Mouse (Mus musculus) neutrophil, adult 5-6 weeks (primary cell): ENCODE data around the gene RPS10-NUDT3. TPM values are rescaled to one million over a fixed set of nuclear protein-coding genes. Genes with fewer than 3 reads are reported as not detected.

Source experiments
- ATAC-seq: fragments of 151-379, 151-347 bp; 2 replicates; pipeline ENCODE4 v1.8.0; 2017; ENCODE audit warnings: mild to moderate bottlenecking, moderate TSS enrichment; ENCODE audit not compliant: insufficient number of reproducible peaks, poor library complexity, low FRiP score, severe bottlenecking; ENCODE audit errors: extremely low read depth
- total RNA-seq: library from RNA; stranded (forward); fragments of 200-1000 nt; gene quantifications from 2 replicates; pipeline ENCODE4 v1.2.3, GENCODE M21; 2017

Gene RPS10-NUDT3
- total RNA-seq: 39.0 TPM in 1 of 2 replicates, not detected in the other

DNA sequence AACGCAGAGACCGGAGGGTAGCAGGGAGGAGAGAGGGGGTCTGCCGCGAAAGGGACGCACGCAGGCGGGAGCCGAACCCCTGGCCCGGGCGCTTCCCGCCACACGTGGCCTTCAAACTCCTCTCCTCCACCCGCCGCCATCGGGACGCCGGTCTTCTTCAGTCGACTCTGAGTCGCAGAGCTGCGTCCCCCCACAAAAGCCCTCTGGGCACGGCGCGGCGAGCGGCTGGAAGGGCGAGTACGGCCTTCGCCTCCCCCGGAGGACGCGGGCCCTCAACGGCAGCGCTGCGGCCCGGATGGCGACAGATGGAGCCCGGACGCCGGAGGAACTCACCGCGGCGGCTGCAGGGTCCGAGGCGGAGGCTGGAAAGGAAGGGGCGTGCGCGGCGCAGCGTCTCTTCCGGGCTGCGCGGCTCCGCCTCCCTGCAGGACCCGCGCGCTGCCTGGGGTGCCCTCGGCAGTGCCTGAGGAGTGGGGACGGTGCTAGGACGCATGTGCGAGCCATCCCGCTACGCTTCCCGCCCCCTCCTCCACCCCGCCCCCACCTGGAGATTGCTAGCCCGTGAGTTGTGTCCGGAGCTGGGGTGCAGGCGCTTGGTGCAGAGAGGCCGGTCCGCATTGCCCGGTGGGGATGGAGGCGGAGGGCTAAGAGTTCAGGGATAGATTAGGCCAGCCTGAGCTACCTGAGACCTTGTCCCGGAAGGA is at the start of gene RPS10-NUDT3:
RPS10-NUDT3 (minus strand) TSS at position 352 of the 704 bp plus-strand sequence.
- ATAC-seq: peak; percentile 90

- ATAC-seq: no peak
These were observed 44.1 kb upstream of the RPS10-NUDT3 start for GRCm38 (mm10) chr17:27678924-27679813.

GRCm38 (mm10) chr17:27677756-27678155 is 42.7 kb upstream of the RPS10-NUDT3 start:
- ATAC-seq: no peak

GRCm38 (mm10) chr17:27676270-27676669 is 41.2 kb upstream of the RPS10-NUDT3 start:
- no peak for ATAC-seq

GRCm38 (mm10) chr17:27675453-27675852 is 40.4 kb upstream of the RPS10-NUDT3 start:
- ATAC-seq: no peak

GRCm38 (mm10) chr17:27673945-27674344 is 38.9 kb upstream of the RPS10-NUDT3 start:
- ATAC-seq: no peak

GRCm38 (mm10) chr17:27671720-27672119 is 36.7 kb upstream of the RPS10-NUDT3 start:
- ATAC-seq: no peak

DNA sequence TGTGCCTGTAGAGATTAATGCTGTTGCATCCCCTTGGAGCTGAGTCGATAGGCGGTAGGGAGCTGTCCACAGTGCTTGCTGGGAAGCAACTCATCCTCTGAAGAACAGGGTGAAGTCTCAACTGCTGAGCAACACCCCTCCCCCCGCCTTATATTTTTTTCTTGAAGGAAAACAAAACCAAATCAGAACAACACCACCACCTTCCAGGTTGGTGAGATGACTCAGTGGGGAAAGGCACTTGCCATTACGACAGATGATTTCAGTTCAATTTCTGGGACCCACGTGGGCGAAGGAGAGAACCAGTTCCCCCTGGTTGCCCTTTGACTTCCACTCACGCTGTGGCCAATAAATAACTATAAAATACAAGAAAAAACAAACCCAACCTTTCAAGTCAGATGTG is 23.7 kb upstream of the RPS10-NUDT3 start:
- ATAC-seq: no peak

DNA sequence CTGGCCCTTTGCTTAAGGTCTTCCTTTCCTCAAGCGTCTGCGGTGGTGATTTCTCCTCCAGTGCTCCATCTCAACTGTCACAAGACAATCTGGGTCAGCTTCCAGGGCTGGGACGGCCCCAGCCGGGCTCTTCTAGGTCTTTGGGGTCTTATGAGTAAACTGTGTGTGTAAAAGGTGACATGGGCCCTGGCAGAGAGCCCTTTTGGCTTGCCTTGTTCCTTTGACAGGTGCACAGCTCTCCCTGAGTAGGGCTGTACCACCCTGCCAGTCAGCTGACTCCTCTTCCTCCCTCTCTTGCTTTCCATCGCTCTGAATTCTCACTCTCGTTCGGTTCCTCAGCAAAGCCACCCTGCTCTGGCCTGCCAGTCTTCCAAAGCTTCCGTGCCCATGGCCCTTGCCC is 22.1 kb upstream of the RPS10-NUDT3 start:
- ATAC-seq: no peak

GRCm38 (mm10) chr17:27656414-27656813 is 21.4 kb upstream of the RPS10-NUDT3 start:
- no peak for ATAC-seq

- ATAC-seq: peak; percentile 40; the same call in 1 of the 2 replicates
These were observed 21.0 kb upstream of the RPS10-NUDT3 start for GRCm38 (mm10) chr17:27656011-27656399.

DNA sequence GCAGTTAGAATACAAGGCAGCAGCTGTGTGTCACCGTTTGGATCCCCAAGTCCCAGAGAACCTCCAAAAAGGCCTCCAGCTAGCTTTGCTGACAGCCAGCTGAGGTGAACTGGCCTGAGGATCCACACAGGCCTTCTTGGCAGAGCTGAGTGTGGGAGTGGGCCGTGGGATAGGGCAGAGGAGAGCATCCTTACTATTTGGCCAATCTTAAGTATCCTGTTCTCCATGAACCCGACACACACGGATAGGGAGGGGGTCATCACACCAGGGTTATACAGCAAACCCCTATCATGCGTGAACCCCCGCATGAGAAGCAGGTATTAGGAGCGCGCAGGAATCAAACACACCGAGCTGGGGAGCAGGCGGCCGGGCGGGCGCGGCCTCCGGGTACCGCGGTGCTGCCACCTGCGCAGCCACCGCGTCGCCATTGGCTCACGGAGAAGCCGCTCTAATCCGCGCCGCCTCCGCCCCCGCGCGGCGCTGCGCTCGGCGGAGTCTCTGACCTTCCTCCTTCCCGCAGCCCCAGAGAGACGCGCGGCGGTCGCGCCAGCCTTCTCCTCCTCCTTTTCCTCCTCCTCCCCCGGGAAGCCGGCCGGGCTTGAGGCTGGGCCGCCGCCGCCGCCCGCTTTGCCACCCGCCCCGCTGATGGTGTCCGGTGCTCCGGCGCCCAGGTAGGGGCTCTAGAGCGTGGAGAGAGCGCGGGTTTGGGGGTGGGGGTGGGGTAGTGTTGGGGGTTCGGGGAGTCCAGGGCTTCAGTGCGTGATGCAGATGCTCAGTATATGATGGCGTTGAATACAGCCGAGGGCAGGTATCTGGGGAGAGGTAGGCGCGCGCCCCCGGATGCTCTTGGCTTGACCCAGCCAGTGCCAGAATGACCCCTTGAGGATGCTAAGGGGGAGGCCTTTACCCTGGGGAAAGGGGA is 20.3 kb upstream of the RPS10-NUDT3 start, which contains the start of gene Pacsin1:
Pacsin1 (plus strand) TSS at position 421 of the 922 bp plus-strand sequence.
- ATAC-seq: no peak

- no peak for ATAC-seq
These were observed 18.4 kb upstream of the RPS10-NUDT3 start for GRCm38 (mm10) chr17:27653253-27653959.

DNA sequence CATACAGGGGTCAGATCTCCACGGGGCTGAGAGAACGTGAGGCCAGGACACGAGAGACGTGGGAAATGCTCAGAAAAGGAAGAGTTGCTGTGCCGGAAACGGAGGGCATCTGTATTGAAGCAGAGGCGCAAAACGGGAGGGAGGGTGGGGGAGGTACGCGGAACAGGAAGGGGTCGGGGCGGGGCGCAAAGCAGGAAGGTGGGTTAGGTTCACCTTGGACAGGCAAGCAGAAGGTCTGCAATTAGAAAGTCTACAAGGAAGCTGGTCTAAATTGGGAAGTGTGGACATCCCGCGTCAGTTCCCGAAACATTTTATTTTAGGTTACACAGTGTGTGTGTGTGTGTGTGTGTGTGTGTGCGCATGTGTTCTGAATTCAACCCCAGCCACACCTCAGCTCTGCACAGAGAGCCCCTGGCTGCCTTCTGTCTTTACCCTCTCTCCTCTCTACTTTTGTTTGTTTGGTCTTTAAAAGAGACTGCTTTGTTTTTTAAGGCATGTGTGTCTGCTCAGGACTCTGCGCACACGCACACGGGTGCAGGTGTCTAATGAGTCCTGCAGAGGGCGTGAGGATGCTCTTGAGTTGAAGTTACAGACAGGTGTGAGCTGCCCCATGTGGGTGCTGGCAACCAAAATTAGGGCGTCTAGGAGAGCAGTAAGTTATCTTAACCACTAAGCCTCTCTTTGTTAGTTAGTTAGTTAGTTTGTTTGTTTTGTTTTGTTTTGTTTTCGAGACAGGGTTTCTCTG is 17.2 kb upstream of the RPS10-NUDT3 start:
- no peak for ATAC-seq

GRCm38 (mm10) chr17:27650586-27650985 is 15.6 kb upstream of the RPS10-NUDT3 start:
- ATAC-seq: no peak

- ATAC-seq: peak; percentile 78
These were observed 15.1 kb upstream of the RPS10-NUDT3 start for GRCm38 (mm10) chr17:27650160-27650559.

- no peak for ATAC-seq
These were observed 10.8 kb upstream of the RPS10-NUDT3 start for GRCm38 (mm10) chr17:27645807-27646206.

GRCm38 (mm10) chr17:27644572-27644971 is 9.6 kb upstream of the RPS10-NUDT3 start:
- ATAC-seq: no peak
